Comparison of ENCODE assay signal across 23 mouse cellular contexts in the genomic region with DNA sequence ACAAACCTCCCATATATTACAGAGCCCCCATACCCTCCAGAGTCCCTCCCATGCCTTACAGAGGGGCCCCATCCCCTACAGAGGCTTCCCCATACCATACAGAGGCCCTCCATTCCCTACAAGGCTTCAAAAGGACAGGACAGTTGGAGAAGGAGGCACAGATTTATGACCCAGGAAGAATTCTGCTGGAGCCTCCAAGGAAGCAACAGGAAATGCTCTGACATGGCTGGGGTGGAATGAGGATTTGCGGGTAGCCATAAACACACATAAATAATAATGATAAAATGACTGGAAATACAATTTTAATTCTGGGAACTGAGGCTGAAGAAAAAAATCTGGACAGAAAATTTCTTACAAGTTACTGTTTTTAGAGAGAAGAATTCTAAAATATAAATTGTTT. TPM values are rescaled to one million over a fixed set of nuclear protein-coding genes. Genes with fewer than 3 reads are reported as not detected.
"Had no signal": no experiment of that assay in that cellular context is flagged by ENCODE, and none has a peak within 500 bp of the region (broad histone marks: within the 10 kb centered on the region; RNA-seq: fewer than 3 reads in every experiment).

No protein-coding gene starts in this region.

- H3K4me1 ChIP-seq: forebrain, embryonic 15.5 days; heart, embryonic 13.5 days; heart, embryonic 15.5 days; hindbrain, embryonic 13.5 days; limb, embryonic 10.5 days; limb, embryonic 12.5 days had no signal

- H3K4me3 ChIP-seq: forebrain, embryonic 15.5 days; heart, adult 2 months; heart, embryonic 13.5 days; heart, embryonic 15.5 days; hindbrain, embryonic 13.5 days; hindbrain, embryonic 15.5 days; layer of hippocampus, adult 2 months; left cerebral cortex, adult 2 months; limb, embryonic 10.5 days; limb, embryonic 12.5 days; liver, embryonic 12.5 days had no signal

- H3K4me2 ChIP-seq: forebrain, embryonic 15.5 days; heart, embryonic 11.5 days; heart, embryonic 13.5 days; heart, embryonic 15.5 days; hindbrain, embryonic 13.5 days; hindbrain, embryonic 15.5 days; limb, embryonic 12.5 days; liver, embryonic 12.5 days had no signal

- ATAC-seq: forebrain, embryonic 15.5 days; forebrain, postnatal 0 days; hindbrain, postnatal 0 days; intestine, embryonic 16.5 days; liver, embryonic 12.5 days had no signal

- H3K9ac ChIP-seq: forebrain, embryonic 15.5 days; forebrain, postnatal 0 days; heart, embryonic 13.5 days; heart, embryonic 15.5 days; hindbrain, embryonic 13.5 days; hindbrain, embryonic 15.5 days; limb, embryonic 12.5 days; liver, embryonic 12.5 days; liver, embryonic 14.5 days had no signal

- H3K27me3 ChIP-seq: forebrain, embryonic 15.5 days; heart, embryonic 15.5 days; hindbrain, embryonic 13.5 days; hindbrain, embryonic 15.5 days; limb, embryonic 12.5 days had no signal

- H3K36me3 ChIP-seq: forebrain, embryonic 15.5 days; heart, embryonic 13.5 days; heart, embryonic 15.5 days; hindbrain, embryonic 13.5 days; hindbrain, embryonic 15.5 days; limb, embryonic 10.5 days; limb, embryonic 12.5 days; liver, embryonic 12.5 days had no signal

- DNase-seq: forebrain, postnatal 0 days; gastrocnemius, postnatal 14 days; gastrocnemius, postnatal 36 days; heart, adult 2 months; heart, postnatal 14 days; heart, postnatal 36 days had no signal

- H3K27ac ChIP-seq: forebrain, embryonic 15.5 days; heart, adult 2 months; heart, embryonic 13.5 days; heart, embryonic 15.5 days; hindbrain, embryonic 13.5 days; hindbrain, embryonic 15.5 days; hindbrain, postnatal 0 days; layer of hippocampus, adult 2 months; left cerebral cortex, adult 2 months; limb, embryonic 10.5 days; limb, embryonic 12.5 days; liver, embryonic 12.5 days; liver, embryonic 14.5 days had no signal

- H3K9me3 ChIP-seq: forebrain, embryonic 15.5 days; heart, embryonic 13.5 days; heart, embryonic 15.5 days; hindbrain, embryonic 13.5 days; hindbrain, embryonic 15.5 days; limb, embryonic 10.5 days; limb, embryonic 12.5 days; liver, embryonic 12.5 days had no signal

RNA-seq across cellular contexts. Expression of a gene that starts 20.8 kb away (rescaled TPM):
- polyA plus RNA-seq: heart, embryonic 11.5 days; limb, embryonic 10.5 days had no signal

RNA-seq across cellular contexts. Expression of a gene that starts 28.5 kb away (rescaled TPM):
- polyA plus RNA-seq: forebrain, embryonic 15.5 days; heart, embryonic 11.5 days; heart, embryonic 13.5 days; heart, embryonic 15.5 days; heart, postnatal 0 days; hindbrain, embryonic 11.5 days; hindbrain, embryonic 13.5 days; hindbrain, embryonic 15.5 days; intestine, embryonic 14.5 days; limb, embryonic 10.5 days; limb, embryonic 12.5 days had no signal
